Mouse (Mus musculus) megakaryocyte, embryonic 14.5 days (primary cell): Measurements from ENCODE around the gene Ptn.

ENCODE experiments used
- FLI1 ChIP-seq: IDR thresholded peaks from 2 replicates; pipeline ENCODE4 v1.6.1; 2012; ENCODE audit warnings: low read length, inconsistent platforms, mixed read lengths
- GATA1 ChIP-seq: IDR thresholded peaks from 3 replicates; pipeline ENCODE4 v1.6.1; 2012; ENCODE audit warnings: mixed read lengths, low read length, inconsistent platforms, borderline replicate concordance

DNA sequence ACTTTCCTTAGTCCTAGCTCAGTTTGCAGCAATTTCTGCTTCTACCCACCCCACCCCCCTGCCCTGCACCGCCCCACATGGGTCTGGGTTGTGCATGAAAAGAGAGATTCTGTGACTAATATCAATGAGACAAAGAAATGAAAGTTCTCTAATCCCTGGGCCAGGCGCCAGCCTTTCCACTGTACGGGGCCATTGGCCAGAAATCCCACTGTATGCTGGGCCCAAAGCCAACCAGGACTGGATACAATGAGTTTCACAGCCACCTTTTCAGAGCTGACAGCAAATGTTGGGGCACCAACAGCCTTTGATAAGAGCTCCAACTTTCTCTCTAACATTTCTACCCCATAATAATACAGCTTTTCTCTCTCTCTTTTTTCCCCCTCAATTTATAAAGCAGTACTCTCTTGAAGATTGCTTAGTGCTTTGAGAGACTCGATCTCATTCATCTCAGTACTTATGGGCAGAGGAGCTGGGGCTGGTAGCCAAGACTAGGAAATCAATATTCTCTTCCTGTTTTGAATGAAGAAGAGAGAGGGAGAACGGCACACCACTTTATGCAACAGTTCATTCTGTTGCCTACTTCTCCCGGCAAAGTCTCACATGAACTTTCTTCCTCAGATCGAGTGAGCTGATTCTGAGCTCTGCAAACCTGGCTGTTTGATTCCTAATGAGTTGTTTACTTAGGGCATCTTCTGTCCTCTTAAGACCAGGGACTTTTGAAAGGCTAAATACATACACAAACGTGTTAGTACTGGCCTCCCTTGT, 9.2 kb upstream of the Ptn start:
- TF ChIP-seq GATA1: no peak
- no peak for TF ChIP-seq FLI1
